Mouse (Mus musculus): ENCODE results near the gene BC049762. TPM values are rescaled to one million over a fixed set of nuclear protein-coding genes. Genes with fewer than 3 reads are reported as not detected.

BC049762 gene
- polyA plus RNA-seq (2012; ENCODE audit: low replicate concordance): 0.18 TPM in 1 of 2 replicates, not detected in the other

GRCm38 (mm10) chr11:51262342-51263285, at the start of gene BC049762:
Gene BC049762, minus strand, starts transcription at chr11:51263046.

GRCm38 (mm10) chr11:51289564-51290041, 26.8 kb upstream of the BC049762 start, which contains the start of gene Col23a1:
Gene Col23a1, plus strand, starts transcription at chr11:51289920.

GRCm38 (mm10) chr11:51261680-51262219, 1.1 kb downstream of the BC049762 start, which contains the start of gene Clk4:
Gene Clk4, plus strand, starts transcription at chr11:51261730.

GRCm38 (mm10) chr11:51220308-51220707, 42.5 kb downstream of the BC049762 start, which contains the start of gene Gm12569:
Gene Gm12569, plus strand, starts transcription at chr11:51220473.

Other genes with a start within 250 kb of the BC049762 start
- not detected in 2 replicates for gene Olfr54, start 248.8 kb downstream of the BC049762 start, polyA plus RNA-seq (2012; ENCODE audit: low replicate concordance)
- gene Olfr1375, start 214.9 kb downstream of the BC049762 start, polyA plus RNA-seq (2012; ENCODE audit: low replicate concordance): not detected in 2 replicates
- 0.71 TPM in 1 of 2 replicates, not detected in the other for gene Zfp354a, start 203.8 kb downstream of the BC049762 start, polyA plus RNA-seq (2012; ENCODE audit: low replicate concordance)
- not detected in 2 replicates for gene Gm12569, start 42.6 kb downstream of the BC049762 start, polyA plus RNA-seq (2012; ENCODE audit: low replicate concordance)
- 3.4 and 8.8 TPM in 2 replicates for gene Clk4, start 1.3 kb downstream of the BC049762 start, polyA plus RNA-seq (2012; ENCODE audit: low replicate concordance)
- gene Col23a1, start 26.9 kb upstream of the BC049762 start, polyA plus RNA-seq (2012; ENCODE audit: low replicate concordance): 0.50 and 1.1 TPM in 2 replicates